Mouse (Mus musculus): ENCODE measurements at regions not wholly inside any gene's neighbourhood (a gene's known extent, or its start where the extent isn't known, plus 50 kb on each side); places are given as distances from the start of the nearest gene placed in this dataset.
A peak's percentile ranks its signal among the peaks of the same experiment; 100 is the strongest.

- no peak for DNase-seq
These were observed 164.7 kb downstream of the Grb14 start for GRCm38 (mm10) chr2:64860113-64860512.

GRCm38 (mm10) chr2:64853918-64854317 lies 170.9 kb downstream of the Grb14 start:
- DNase-seq: peak; percentile 5

- no peak for DNase-seq
These were observed 171.9 kb downstream of the Grb14 start for GRCm38 (mm10) chr2:64852913-64853312.

- no peak for DNase-seq
These were observed 173.7 kb downstream of the Grb14 start for GRCm38 (mm10) chr2:64851096-64851495.

- no peak for DNase-seq
These were observed 174.1 kb downstream of the Grb14 start for GRCm38 (mm10) chr2:64850656-64851055.

- DNase-seq: no peak
These were observed 200.3 kb downstream of the Grb14 start for GRCm38 (mm10) chr2:64824494-64824893.

- DNase-seq: no peak
These were observed 200.9 kb downstream of the Grb14 start for GRCm38 (mm10) chr2:64823905-64824304.

- DNase-seq: no peak
These were observed 201.7 kb downstream of the Grb14 start for GRCm38 (mm10) chr2:64823074-64823473.

GRCm38 (mm10) chr2:64818159-64818558 lies 206.6 kb downstream of the Grb14 start:
- DNase-seq: no peak
